Mouse (Mus musculus) thymus, adult 2 months (tissue): ENCODE results near the gene 4930447C04Rik. TPM values are rescaled to one million over a fixed set of nuclear protein-coding genes. Genes with fewer than 3 reads are reported as not detected.
A peak's percentile ranks its signal among the peaks of the same experiment; 100 is the strongest.

Experiments
- DNase-seq: peaks from one replicate; pipeline ENCODE4 v3.0.0; 2021
- H3K27ac ChIP-seq: fragments of 200-500 bp; 2 replicates; pipeline ENCODE4 v1.5.1; 2012; ENCODE audit warnings: low read length, control low read depth; ENCODE audit not compliant: control insufficient read depth, insufficient read depth
- H3K27me3 ChIP-seq: fragments of 200-500 bp; 2 replicates; pipeline ENCODE4 v1.6.1; 2012; ENCODE audit warnings: mild to moderate bottlenecking, low read length, moderate library complexity, mixed read lengths; ENCODE audit not compliant: control insufficient read depth, insufficient read depth
- H3K36me3 ChIP-seq: fragments of 200-500 bp; 2 replicates; pipeline ENCODE4 v1.6.1; 2012; ENCODE audit warnings: mild to moderate bottlenecking, low read length, moderate library complexity; ENCODE audit not compliant: control insufficient read depth, insufficient read depth
- H3K4me1 ChIP-seq: fragments of 200-500 bp; replicated peaks from 2 replicates; pipeline ENCODE4 v1.6.1; 2012; ENCODE audit warnings: low read length; ENCODE audit not compliant: control insufficient read depth, insufficient read depth
- H3K4me3 ChIP-seq: fragments of 200-500 bp; 2 replicates; pipeline ENCODE4 v1.5.1; 2012; ENCODE audit warnings: mild to moderate bottlenecking, low read length, control low read depth, moderate library complexity; ENCODE audit not compliant: control insufficient read depth, insufficient read depth
- CTCF ChIP-seq: fragments of 200-500 bp; IDR thresholded peaks from 2 replicates; pipeline ENCODE4 v1.5.1; 2012; ENCODE audit warnings: mild to moderate bottlenecking, control low read depth, low read length, moderate library complexity, borderline replicate concordance; ENCODE audit not compliant: control insufficient read depth, poor library complexity, insufficient read depth; ENCODE audit errors: extremely low read depth
- POLR2A ChIP-seq: fragments of 200-500 bp; IDR thresholded peaks from 2 replicates; pipeline ENCODE4 v1.6.1; 2012; ENCODE audit warnings: mild to moderate bottlenecking, low read length, control low read depth, moderate library complexity; ENCODE audit not compliant: control insufficient read depth, poor library complexity, insufficient read depth; ENCODE audit errors: extremely low read depth
- WGBS: fragments of 180-500 bp; shearing (Covaris S2); methylation state at CpG from one replicate; pipeline ENCODE4 v1.1.7; 2018; 5-methylcytosine and 5-hydroxymethylcytosine counted together
- polyA plus RNA-seq: library from polyadenylated mRNA; depleted of rRNA; stranded (reverse); fragments of >200 nt; gene quantifications from 2 replicates; pipeline ENCODE4 v1.2.3, GENCODE M21; 2012

The 4930447C04Rik gene
- polyA plus RNA-seq, 1 experiment = not detected

GRCm38 (mm10) chr12:72843555-72843954 lies 97.0 kb downstream of the 4930447C04Rik start:
- 87% methylated on average over 4 of the region's 4 CpGs for WGBS

GRCm38 (mm10) chr12:72843135-72843534 lies 97.4 kb downstream of the 4930447C04Rik start:
- Histone ChIP-seq H3K27ac (no peak overlapping the region), H3K36me3 (no peaks in the 10 kb centered on the region), H3K4me3 (no peak overlapping the region), H3K27me3 (no peaks in the 10 kb centered on the region; the same call in 1 of the 2 replicates), H3K4me1 (peaks cover 8% of the 10 kb centered on the region)
- DNase-seq = peak; percentile 21
- TF ChIP-seq POLR2A = no peak
- TF ChIP-seq CTCF = no peak
- WGBS = 94% methylated on average over 4 of the region's 4 CpGs

More at GRCm38 (mm10) chr12:72843555-72843954, 97.0 kb downstream of the 4930447C04Rik start:
- TF ChIP-seq POLR2A = no peak
- H3K27me3 ChIP-seq = no peaks in the 10 kb centered on the region; the same call in 1 of the 2 replicates
- no peak overlapping the region for H3K4me3 ChIP-seq
- peak overlapping the region; percentile 72 for H3K27ac ChIP-seq
- no peak for DNase-seq
- H3K36me3 ChIP-seq = no peaks in the 10 kb centered on the region
- H3K4me1 ChIP-seq = peaks cover 8% of the 10 kb centered on the region

GRCm38 (mm10) chr12:72841500-72841899 lies 99.1 kb downstream of the 4930447C04Rik start:
- H3K4me3 ChIP-seq = no peak overlapping the region
- peaks cover 6% of the 10 kb centered on the region for H3K4me1 ChIP-seq
- no peak for DNase-seq
- WGBS = 100% methylated on average over 1 of the region's 1 CpGs
- H3K27me3 ChIP-seq = no peaks in the 10 kb centered on the region
- H3K27ac ChIP-seq = no peak overlapping the region
- no peak for TF ChIP-seq POLR2A
- TF ChIP-seq CTCF = no peak
- no peaks in the 10 kb centered on the region for H3K36me3 ChIP-seq

GRCm38 (mm10) chr12:72837302-72837701 lies 103.3 kb downstream of the 4930447C04Rik start:
- no peak overlapping the region for H3K4me3 ChIP-seq
- no peaks in the 10 kb centered on the region for H3K36me3 ChIP-seq
- no peak overlapping the region for H3K27ac ChIP-seq
- H3K4me1 ChIP-seq = no peaks in the 10 kb centered on the region
- no peak for TF ChIP-seq CTCF
- TF ChIP-seq POLR2A = no peak
- H3K27me3 ChIP-seq = no peaks in the 10 kb centered on the region
- no peak for DNase-seq
- WGBS = 88% methylated on average over 4 of the region's 4 CpGs

- no peak for TF ChIP-seq POLR2A
- WGBS = 83% methylated on average over 8 of the region's 8 CpGs
- Histone ChIP-seq H3K27ac (no peak overlapping the region), H3K27me3 (peaks cover 5% of the 10 kb centered on the region; the same call in 1 of the 2 replicates), H3K36me3 (no peaks in the 10 kb centered on the region), H3K4me1 (peaks cover 3% of the 10 kb centered on the region; the same call in 1 of the 2 replicates), H3K4me3 (no peak overlapping the region)
- DNase-seq = peak; percentile 26
These were observed 105.0 kb downstream of the 4930447C04Rik start for GRCm38 (mm10) chr12:72835518-72836015.

GRCm38 (mm10) chr12:72834773-72835517 lies 105.6 kb downstream of the 4930447C04Rik start:
- no peak for DNase-seq
- Histone ChIP-seq H3K27ac (no peak overlapping the region), H3K27me3 (peaks cover 5% of the 10 kb centered on the region; the same call in 1 of the 2 replicates), H3K4me3 (no peak overlapping the region), H3K36me3 (no peaks in the 10 kb centered on the region), H3K4me1 (peaks cover 3% of the 10 kb centered on the region; the same call in 1 of the 2 replicates)
- 84% methylated on average over 14 of the region's 14 CpGs for WGBS
- TF ChIP-seq CTCF (peak; percentile 47; the same call in 1 of the 2 replicates), POLR2A (no peak)
